ENCODE assay signal across 10 mouse cellular contexts in genomic region chr2:70563721-70564645, GRCm38 (mm10). TPM values are rescaled to one million over a fixed set of nuclear protein-coding genes. Genes with fewer than 3 reads are reported as not detected.
A peak's percentile ranks its signal among the peaks of the same experiment; 100 is the strongest.
DNase-seq lines count a peak whose midpoint lies in the region; ATAC-seq and TF ChIP-seq lines count a peak whose summit lies in the region.
"Had no signal": no experiment of that assay in that cellular context is flagged by ENCODE, and none has a peak within 500 bp of the region (broad histone marks: within the 10 kb centered on the region; RNA-seq: fewer than 3 reads in every experiment).

No protein-coding gene starts in this region.

- no peak for DNase-seq in heart, postnatal 10 days
- peak; percentile 47 for DNase-seq in hindbrain, embryonic 11.5 days (ENCODE audit: low spot score)
- DNase-seq in gastrocnemius, postnatal 14 days, result no peak
- no peak for DNase-seq in adrenal gland, adult 2 months
- DNase-seq: kidney, adult 2 months; liver, embryonic 13.5 days had no signal

- no peak for ATAC-seq in heart, embryonic 16.5 days (replicated peaks; ENCODE audit: extremely low read depth, insufficient read depth, low FRiP score)
- ATAC-seq in hindbrain, embryonic 11.5 days (ENCODE audit: low FRiP score), result no peak
- ATAC-seq in midbrain, embryonic 16.5 days, result no peak
- no peak for ATAC-seq in cerebellum, adult (ENCODE audit: insufficient number of reproducible peaks, low FRiP score, low TSS enrichment)

- TF ChIP-seq POLR2A in cortical plate, adult 2 months (IDR thresholded peaks at IDR 0.05; ENCODE audit: extremely low read depth, insufficient read depth, low read length), result 0 out of 2 replicates have a peak, but pooled peaks have one; percentile 20

- H3K27ac ChIP-seq in heart, embryonic 16.5 days (ENCODE audit: low read length), result no peak overlapping the region
- peak overlapping the region; percentile 51 for H3K27ac ChIP-seq in cortical plate, adult 2 months (ENCODE audit: insufficient read depth, low read length)
- H3K27ac ChIP-seq in hindbrain, embryonic 11.5 days (ENCODE audit: low read depth, low read length), result peak overlapping the region; percentile 63
- peak overlapping the region; percentile 92 for H3K27ac ChIP-seq in midbrain, embryonic 16.5 days (ENCODE audit: low read length)
- H3K27ac ChIP-seq: liver, embryonic 13.5 days had no signal

- no peak for TF ChIP-seq CTCF in cortical plate, adult 2 months (IDR thresholded peaks at IDR 0.05; ENCODE audit: extremely low read depth, insufficient read depth, low read length)

- H3K4me1 ChIP-seq in heart, embryonic 16.5 days (ENCODE audit: control insufficient read depth, insufficient read depth, low read length), result peaks cover 44% of the 10 kb centered on the region
- H3K4me1 ChIP-seq in cortical plate, adult 2 months (ENCODE audit: control insufficient read depth, insufficient read depth, low read length), result no peaks in the 10 kb centered on the region
- H3K4me1 ChIP-seq in hindbrain, embryonic 11.5 days (replicated peaks; ENCODE audit: control insufficient read depth, insufficient read depth, low read length), result peaks cover 9% of the 10 kb centered on the region
- peaks cover 16% of the 10 kb centered on the region; the same call in 1 of the 2 replicates for H3K4me1 ChIP-seq in midbrain, embryonic 16.5 days (ENCODE audit: control insufficient read depth, insufficient read depth, low read length)

- H3K36me3 ChIP-seq in heart, embryonic 16.5 days (ENCODE audit: control insufficient read depth, insufficient read depth), result no peaks in the 10 kb centered on the region
- no peaks in the 10 kb centered on the region for H3K36me3 ChIP-seq in hindbrain, embryonic 11.5 days (ENCODE audit: control insufficient read depth, insufficient read depth, low read length)
- H3K36me3 ChIP-seq in midbrain, embryonic 16.5 days (ENCODE audit: control insufficient read depth, insufficient read depth, low read length), result no peaks in the 10 kb centered on the region
- H3K36me3 ChIP-seq: liver, embryonic 13.5 days had no signal

- peaks cover 95% of the 10 kb centered on the region for H3K27me3 ChIP-seq in heart, embryonic 16.5 days (ENCODE audit: control insufficient read depth, insufficient read depth, low read length)
- peaks cover 98% of the 10 kb centered on the region for H3K27me3 ChIP-seq in hindbrain, embryonic 11.5 days (ENCODE audit: control insufficient read depth, insufficient read depth, low read length)
- peaks cover 10% of the 10 kb centered on the region; the same call in 1 of the 2 replicates for H3K27me3 ChIP-seq in midbrain, embryonic 16.5 days (ENCODE audit: control insufficient read depth, insufficient read depth, low read depth, low read length)

- no peaks in the 10 kb centered on the region for H3K9me3 ChIP-seq in heart, embryonic 16.5 days (replicated peaks; ENCODE audit: control insufficient read depth, low read length)
- no peaks in the 10 kb centered on the region for H3K9me3 ChIP-seq in hindbrain, embryonic 11.5 days (ENCODE audit: control insufficient read depth, low read length)
- H3K9me3 ChIP-seq in midbrain, embryonic 16.5 days (replicated peaks; ENCODE audit: control insufficient read depth, low read length, poor library complexity, severe bottlenecking), result no peaks in the 10 kb centered on the region
- H3K9me3 ChIP-seq: liver, embryonic 13.5 days had no signal

- 0 out of 2 replicates have a peak overlapping the region, but pooled peaks have one; percentile 12 for H3K4me2 ChIP-seq in heart, embryonic 16.5 days (ENCODE audit: low read depth, low read length)
- peak overlapping the region; percentile 25 for H3K4me2 ChIP-seq in hindbrain, embryonic 11.5 days (replicated peaks; ENCODE audit: low read depth, low read length)
- peak overlapping the region; percentile 58 for H3K4me2 ChIP-seq in midbrain, embryonic 16.5 days (ENCODE audit: low read length)
- H3K4me2 ChIP-seq: liver, embryonic 13.5 days had no signal

- intact Hi-C loops in heart, postnatal 10 days (cut with DNase I), result no loop called here
- intact Hi-C loops in gastrocnemius, postnatal 14 days (cut with DNase I; ENCODE audit: low total_unique reads), result loop anchor here (5.0 kb wide), 1 partner anchor 437 kb away; no protein-coding TSS in a partner anchor

- 2% methylated on average over 38 of the region's 38 CpGs for WGBS in heart, embryonic 16.5 days
- WGBS in hindbrain, embryonic 11.5 days, result 1% methylated on average over 38 of the region's 38 CpGs
- WGBS in midbrain, embryonic 16.5 days, result 1% methylated on average over 38 of the region's 38 CpGs

- H3K4me3 ChIP-seq in heart, embryonic 16.5 days (ENCODE audit: low read length), result peak overlapping the region; percentile 14
- H3K4me3 ChIP-seq in cortical plate, adult 2 months (ENCODE audit: insufficient read depth, low read length), result peak overlapping the region; percentile 45
- H3K4me3 ChIP-seq in hindbrain, embryonic 11.5 days (ENCODE audit: low read depth, low read length), result peak overlapping the region; percentile 41
- H3K4me3 ChIP-seq in midbrain, embryonic 16.5 days (ENCODE audit: low read depth, low read length), result peak overlapping the region; percentile 49
- H3K4me3 ChIP-seq: liver, embryonic 13.5 days had no signal

- H3K9ac ChIP-seq in heart, embryonic 16.5 days (ENCODE audit: low read length), result no peak overlapping the region
- H3K9ac ChIP-seq in hindbrain, embryonic 11.5 days (ENCODE audit: low read depth, low read length), result peak overlapping the region; percentile 59
- H3K9ac ChIP-seq in midbrain, embryonic 16.5 days (ENCODE audit: low read depth, low read length), result peak overlapping the region; percentile 70
- H3K9ac ChIP-seq: liver, embryonic 13.5 days had no signal

RNA-seq across cellular contexts. Expression of gene Gad1, which starts 11.1 kb away (rescaled TPM):
- 0.25 and 0.41 TPM in 2 replicates for polyA plus RNA-seq in heart, embryonic 16.5 days (2015; fragmentation: Nextera tagmentation; extraction: Ambion mirVana)
- total RNA-seq in heart, postnatal 10 days (2021), result under 1 TPM; 0.47 to 0.67 TPM
- 310 and 343 TPM in 2 replicates for polyA plus RNA-seq in cortical plate, adult 2 months (2012; rRNA removed)
- 11.8 and 16.6 TPM in 2 replicates for polyA plus RNA-seq in hindbrain, embryonic 11.5 days (2014; fragmentation: Nextera tagmentation; extraction: Ambion mirVana)
- 130 and 149 TPM in 2 replicates for polyA plus RNA-seq in midbrain, embryonic 16.5 days (2015; fragmentation: Nextera tagmentation; extraction: Ambion mirVana)
- 1 to 10 TPM in 1 of 2 experiments, under 1 TPM in 1; 0.51 to 1.4 TPM for total RNA-seq in gastrocnemius, postnatal 14 days (2021)
- total RNA-seq in adrenal gland, adult 2 months (2021), result 1 to 10 TPM; 4.2 to 9.5 TPM
- 4.2 and 8.0 TPM in 2 replicates for polyA plus RNA-seq in adrenal gland, adult 2 months (2012; rRNA removed)

RNA-seq across cellular contexts. Expression of gene Erich2, which starts 55.4 kb away (rescaled TPM):
- 0.97 and 2.1 TPM in 2 replicates for polyA plus RNA-seq in heart, embryonic 16.5 days (2015; fragmentation: Nextera tagmentation; extraction: Ambion mirVana)
- not detected for total RNA-seq in heart, postnatal 10 days (2021)
- polyA plus RNA-seq in cortical plate, adult 2 months (2012; rRNA removed), result 0.44 and 1.3 TPM in 2 replicates
- polyA plus RNA-seq in hindbrain, embryonic 11.5 days (2014; fragmentation: Nextera tagmentation; extraction: Ambion mirVana), result 1.2 and 2.1 TPM in 2 replicates
- 2.9 TPM in 2 replicates for polyA plus RNA-seq in midbrain, embryonic 16.5 days (2015; fragmentation: Nextera tagmentation; extraction: Ambion mirVana)
- not detected for total RNA-seq in gastrocnemius, postnatal 14 days (2021)
- under 1 TPM in 1 of 2 experiments, not detected in 1; 0.17 TPM for total RNA-seq in adrenal gland, adult 2 months (2021)
- polyA plus RNA-seq in adrenal gland, adult 2 months (2012; rRNA removed), result 0.10 and 0.15 TPM in 2 replicates
- polyA plus RNA-seq: liver, embryonic 13.5 days had no signal
